Mouse (Mus musculus): ENCODE measurements at regions not wholly inside any gene's neighbourhood (a gene's known extent, or its start where the extent isn't known, plus 50 kb on each side); places are given as distances from the start of the nearest gene placed in this dataset.
"Not testable (repeated sequence)": the region's sequence is repeated elsewhere in the genome, so short reads cannot be mapped to it uniquely, and the experiment has no call there.

GRCm38 (mm10) chrX:65778656-65779370 lies 525.2 kb downstream of the 4930447F04Rik start:
- not testable (repeated sequence) for DNase-seq (ENCODE audit: low read depth, low spot score)

DNA sequence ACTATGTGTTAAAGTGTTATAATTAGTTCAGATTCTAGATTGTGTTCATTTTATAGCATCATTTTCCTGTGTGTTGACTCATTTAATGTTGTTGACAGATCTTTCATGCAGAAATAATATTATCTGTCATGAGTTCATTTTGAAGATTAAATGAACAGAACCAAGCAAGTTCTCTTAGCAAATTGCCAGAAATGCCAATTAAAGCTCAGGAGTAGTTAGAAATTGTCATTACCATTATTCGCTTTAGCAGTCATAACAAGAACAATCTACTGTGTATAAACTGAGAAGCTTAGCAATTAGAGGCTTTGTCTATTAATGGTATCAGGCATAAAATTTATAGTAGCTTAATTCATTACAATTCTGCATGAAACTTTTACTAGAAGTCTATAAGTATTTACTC lies 534.2 kb downstream of the 4930447F04Rik start:
- no peak for DNase-seq (ENCODE audit: low read depth, low spot score)

DNA sequence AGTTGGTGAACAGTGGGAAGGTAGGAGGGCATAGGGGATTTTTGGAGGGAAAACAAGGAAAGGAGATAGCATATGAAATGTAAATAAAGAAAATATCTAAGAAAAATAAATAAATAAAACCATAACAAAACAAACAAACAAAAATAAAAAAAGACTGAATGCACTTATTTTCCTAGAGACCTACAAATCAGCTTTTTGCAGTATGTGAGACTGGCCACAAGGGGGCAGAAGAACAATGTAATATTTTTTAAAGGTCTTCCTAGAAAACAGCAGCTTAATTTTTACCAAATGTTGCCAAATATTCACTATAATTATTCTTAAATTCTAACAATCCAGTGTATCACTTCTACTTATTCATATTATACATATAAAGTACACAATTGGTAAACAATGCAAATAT lies 569.4 kb downstream of the 4930447F04Rik start:
- DNase-seq (ENCODE audit: low read depth, low spot score), result peak; percentile 23

DNA sequence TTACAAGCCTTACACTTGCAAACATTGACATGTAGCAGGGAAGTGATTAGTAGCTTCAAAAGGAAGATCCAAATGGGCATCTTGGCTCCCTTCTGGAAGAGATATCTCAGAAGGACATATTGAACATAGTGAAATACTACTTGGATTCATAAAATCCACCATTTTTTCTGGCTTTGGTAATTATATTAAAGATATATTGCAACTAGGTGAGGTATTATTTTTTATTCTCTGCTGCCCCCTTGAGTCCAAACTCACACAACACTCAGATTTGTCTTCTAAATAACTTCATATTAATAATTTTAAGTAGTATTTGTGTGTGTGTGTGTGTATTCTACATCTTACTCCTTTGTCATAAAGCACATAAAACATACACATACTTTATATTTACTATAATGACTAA lies 588.5 kb downstream of the 4930447F04Rik start:
- DNase-seq (ENCODE audit: low read depth, low spot score), result no peak
